Comparison of ENCODE assay signal across 8 mouse cellular contexts in genomic region chr12:69573916-69574881, GRCm38 (mm10). TPM values are rescaled to one million over a fixed set of nuclear protein-coding genes. Genes with fewer than 3 reads are reported as not detected.
DNase-seq lines count a peak whose midpoint lies in the region; ATAC-seq and TF ChIP-seq lines count a peak whose summit lies in the region.

No protein-coding gene starts in this region.

- no peak for TF ChIP-seq CTCF in bone marrow macrophage, adult 2 months (IDR thresholded peaks at IDR 0.05; ENCODE audit: low read depth, low read length)
- no peak for TF ChIP-seq CTCF in embryonic fibroblast, embryonic 13.5 days (IDR thresholded peaks at IDR 0.05; ENCODE audit: borderline replicate concordance, insufficient read depth, low read length)
- peak; percentile 88 for TF ChIP-seq CTCF in midbrain, postnatal 0 days (IDR thresholded peaks at IDR 0.05)

- peak overlapping the region; percentile 33; the same call in 1 of the 2 replicates for H3K4me3 ChIP-seq in bone marrow macrophage, adult 2 months (ENCODE audit: insufficient read depth, low read length)
- H3K4me3 ChIP-seq in embryonic fibroblast, embryonic 13.5 days (ENCODE audit: insufficient read depth, low read length): no peak overlapping the region
- peak overlapping the region; percentile 32 for H3K4me3 ChIP-seq in heart, embryonic 11.5 days (ENCODE audit: low read depth, low read length)
- H3K4me3 ChIP-seq in kidney, embryonic 14.5 days (ENCODE audit: low read length): peak overlapping the region; percentile 24; the same call in 1 of the 2 replicates
- peak overlapping the region; percentile 36 for H3K4me3 ChIP-seq in limb, embryonic 15.5 days
- H3K4me3 ChIP-seq in midbrain, postnatal 0 days (ENCODE audit: low read depth, low read length): peak overlapping the region; percentile 18; the same call in 1 of the 2 replicates
- H3K4me3 ChIP-seq in stomach, embryonic 14.5 days (ENCODE audit: low read depth, low read length): peak overlapping the region; percentile 10; the same call in 1 of the 2 replicates

- no peak overlapping the region; the same call in 1 of the 2 replicates for H3K27ac ChIP-seq in bone marrow macrophage, adult 2 months (ENCODE audit: insufficient read depth, low read depth, low read length)
- H3K27ac ChIP-seq in embryonic fibroblast, embryonic 13.5 days (ENCODE audit: insufficient read depth, low read length): peak overlapping the region; percentile 36; the same call in 1 of the 2 replicates
- no peak overlapping the region for H3K27ac ChIP-seq in heart, embryonic 11.5 days (ENCODE audit: low read depth, low read length)
- no peak overlapping the region for H3K27ac ChIP-seq in kidney, embryonic 14.5 days (ENCODE audit: low read depth, low read length)
- peak overlapping the region; percentile 65 for H3K27ac ChIP-seq in limb, embryonic 15.5 days
- no peak overlapping the region for H3K27ac ChIP-seq in midbrain, postnatal 0 days (ENCODE audit: low read depth, low read length)
- peak overlapping the region; percentile 7; the same call in 1 of the 2 replicates for H3K27ac ChIP-seq in stomach, embryonic 14.5 days (ENCODE audit: low read length)

- peaks cover 7% of the 10 kb centered on the region for H3K4me1 ChIP-seq in bone marrow macrophage, adult 2 months (ENCODE audit: control insufficient read depth, insufficient read depth, low read length)
- H3K4me1 ChIP-seq in embryonic fibroblast, embryonic 13.5 days (ENCODE audit: control insufficient read depth, insufficient read depth, low read length): peaks cover 7% of the 10 kb centered on the region
- H3K4me1 ChIP-seq in heart, embryonic 11.5 days (ENCODE audit: control insufficient read depth, insufficient read depth, low read length): no peaks in the 10 kb centered on the region
- no peaks in the 10 kb centered on the region for H3K4me1 ChIP-seq in kidney, embryonic 14.5 days (ENCODE audit: control insufficient read depth, insufficient read depth, low read length)
- H3K4me1 ChIP-seq in limb, embryonic 15.5 days: peaks cover 12% of the 10 kb centered on the region
- H3K4me1 ChIP-seq in midbrain, postnatal 0 days (ENCODE audit: insufficient read depth, low read length): no peaks in the 10 kb centered on the region
- H3K4me1 ChIP-seq in stomach, embryonic 14.5 days (ENCODE audit: control insufficient read depth, insufficient read depth, low read length): no peaks in the 10 kb centered on the region; the same call in 1 of the 2 replicates

- H3K9ac ChIP-seq in heart, embryonic 11.5 days (ENCODE audit: low read depth, low read length): peak overlapping the region; percentile 61
- H3K9ac ChIP-seq in kidney, embryonic 14.5 days (ENCODE audit: low read depth, low read length): no peak overlapping the region
- H3K9ac ChIP-seq in limb, embryonic 15.5 days: no peak overlapping the region
- H3K9ac ChIP-seq in midbrain, postnatal 0 days (replicated peaks; ENCODE audit: low read length, poor library complexity, severe bottlenecking): no peak overlapping the region
- no peak overlapping the region for H3K9ac ChIP-seq in stomach, embryonic 14.5 days (replicated peaks; ENCODE audit: low read depth, low read length)

- TF ChIP-seq POLR2A in bone marrow macrophage, adult 2 months (IDR thresholded peaks at IDR 0.05; ENCODE audit: borderline replicate concordance, low read depth, low read length): no peak
- TF ChIP-seq POLR2A in embryonic fibroblast, embryonic 13.5 days (IDR thresholded peaks at IDR 0.05; ENCODE audit: low read depth, low read length): no peak

- WGBS in heart, embryonic 11.5 days (ENCODE audit: insufficient replicate concordance): 28% methylated on average over 17 of the region's 17 CpGs
- 16% methylated on average over 17 of the region's 17 CpGs for WGBS in kidney, embryonic 14.5 days
- 9% methylated on average over 17 of the region's 17 CpGs for WGBS in limb, embryonic 15.5 days
- 25% methylated on average over 17 of the region's 17 CpGs for WGBS in midbrain, postnatal 0 days
- WGBS in stomach, embryonic 14.5 days: 28% methylated on average over 17 of the region's 17 CpGs

- no peak for ATAC-seq in heart, embryonic 11.5 days (replicated peaks; ENCODE audit: insufficient number of reproducible peaks, low FRiP score, low TSS enrichment)
- peak; percentile 63; the same call in 1 of the 2 replicates for ATAC-seq in kidney, embryonic 14.5 days (ENCODE audit: low FRiP score, low TSS enrichment)
- peak; percentile 66; the same call in 1 of the 2 replicates for ATAC-seq in limb, embryonic 15.5 days (ENCODE audit: insufficient number of reproducible peaks, low FRiP score, low TSS enrichment, low read depth)
- ATAC-seq in midbrain, postnatal 0 days (ENCODE audit: low FRiP score): peak; percentile 63; the same call in 1 of the 2 replicates
- ATAC-seq in stomach, embryonic 14.5 days (ENCODE audit: insufficient number of reproducible peaks, insufficient read depth, low FRiP score, low read depth): 0 out of 2 replicates have a peak, but pooled peaks have one; percentile 28

- peaks cover 9% of the 10 kb centered on the region for H3K36me3 ChIP-seq in heart, embryonic 11.5 days (ENCODE audit: control insufficient read depth, insufficient read depth, low read length)
- peaks cover 20% of the 10 kb centered on the region for H3K36me3 ChIP-seq in kidney, embryonic 14.5 days (ENCODE audit: control insufficient read depth, insufficient read depth, low read length)
- peaks cover 28% of the 10 kb centered on the region for H3K36me3 ChIP-seq in limb, embryonic 15.5 days
- H3K36me3 ChIP-seq in midbrain, postnatal 0 days (ENCODE audit: insufficient read depth, low read length): peaks cover 27% of the 10 kb centered on the region
- H3K36me3 ChIP-seq in stomach, embryonic 14.5 days (ENCODE audit: control insufficient read depth, insufficient read depth, low read length): peaks cover 18% of the 10 kb centered on the region

- no peaks in the 10 kb centered on the region for H3K9me3 ChIP-seq in heart, embryonic 11.5 days (replicated peaks; ENCODE audit: control insufficient read depth, low read length)
- no peaks in the 10 kb centered on the region for H3K9me3 ChIP-seq in kidney, embryonic 14.5 days (ENCODE audit: control insufficient read depth, low read length)
- H3K9me3 ChIP-seq in limb, embryonic 15.5 days: no peaks in the 10 kb centered on the region
- no peaks in the 10 kb centered on the region for H3K9me3 ChIP-seq in midbrain, postnatal 0 days (ENCODE audit: low read length)
- no peaks in the 10 kb centered on the region for H3K9me3 ChIP-seq in stomach, embryonic 14.5 days (ENCODE audit: control insufficient read depth, low read depth, low read length)

- peak; percentile 70 to 81 for DNase-seq in CD8-positive naive resting alpha-beta T cell, adult 2 months (ENCODE audit: low read depth in 2 of 2, low spot score in 2 of 2)
- DNase-seq in midbrain, postnatal 0 days (ENCODE audit: low spot score): peak; percentile 94

- no peaks in the 10 kb centered on the region for H3K27me3 ChIP-seq in heart, embryonic 11.5 days (ENCODE audit: control insufficient read depth, insufficient read depth, low read length)
- no peaks in the 10 kb centered on the region for H3K27me3 ChIP-seq in kidney, embryonic 14.5 days (ENCODE audit: control insufficient read depth, insufficient read depth, low read length)
- no peaks in the 10 kb centered on the region for H3K27me3 ChIP-seq in limb, embryonic 15.5 days
- no peaks in the 10 kb centered on the region for H3K27me3 ChIP-seq in midbrain, postnatal 0 days (ENCODE audit: insufficient read depth, low read length)
- no peaks in the 10 kb centered on the region for H3K27me3 ChIP-seq in stomach, embryonic 14.5 days (ENCODE audit: control insufficient read depth, insufficient read depth, low read length)

- peak overlapping the region; percentile 58 for H3K4me2 ChIP-seq in heart, embryonic 11.5 days
- peak overlapping the region; percentile 38 for H3K4me2 ChIP-seq in kidney, embryonic 14.5 days (replicated peaks; ENCODE audit: low read depth, low read length)
- peak overlapping the region; percentile 43 for H3K4me2 ChIP-seq in limb, embryonic 15.5 days
- peak overlapping the region; percentile 41 for H3K4me2 ChIP-seq in midbrain, postnatal 0 days (ENCODE audit: low read depth, low read length, poor library complexity, severe bottlenecking)
- peak overlapping the region; percentile 36 for H3K4me2 ChIP-seq in stomach, embryonic 14.5 days (replicated peaks; ENCODE audit: low read depth, low read length)

RNA-seq across cellular contexts. Expression of gene Vcpkmt, which starts 8.6 kb away (rescaled TPM):
- polyA plus RNA-seq in bone marrow macrophage, adult 2 months (2012; ENCODE audit: insufficient read depth, insufficient read length, missing spikeins): 12.1 and 14.4 TPM in 2 replicates
- polyA plus RNA-seq in embryonic fibroblast, embryonic 13.5 days (2011; ENCODE audit: insufficient read length, low read depth, missing spikeins): 14.5 and 14.7 TPM in 2 replicates
- 22.8 and 25.3 TPM in 2 replicates for polyA plus RNA-seq in heart, embryonic 11.5 days (2014; fragmentation: Nextera tagmentation; extraction: Ambion mirVana)
- 22.1 and 31.3 TPM in 2 replicates for polyA plus RNA-seq in kidney, embryonic 14.5 days (2014; fragmentation: Nextera tagmentation; extraction: Ambion mirVana)
- polyA plus RNA-seq in limb, embryonic 15.5 days (2015; fragmentation: Nextera tagmentation; extraction: Ambion mirVana): 29.4 TPM in 2 replicates
- total RNA-seq in midbrain, postnatal 0 days (2014; rRNA removed): 7.5 and 9.4 TPM in 2 replicates
- polyA plus RNA-seq in midbrain, postnatal 0 days (2015; fragmentation: Nextera tagmentation; extraction: Ambion mirVana): 32.2 and 32.5 TPM in 2 replicates
- 20.7 and 22.6 TPM in 2 replicates for polyA plus RNA-seq in stomach, embryonic 14.5 days (2014; fragmentation: Nextera tagmentation; extraction: Ambion mirVana)

Comparison
In these comparisons a context has a peak if more than half of its experiments do, and no peak if none do; other contexts are left out.
1. H3K27ac ChIP-seq: peak in embryonic fibroblast, embryonic 13.5 days (single experiment), limb, embryonic 15.5 days (single experiment) and stomach, embryonic 14.5 days (single experiment); none in bone marrow macrophage, adult 2 months (single experiment), heart, embryonic 11.5 days (single experiment), kidney, embryonic 14.5 days (single experiment) and midbrain, postnatal 0 days (single experiment).
2. Peak in every context shown above with its lines, with median percentiles within 50 percentile points of each other: H3K4me2 ChIP-seq.